Mouse (Mus musculus) lung, postnatal 0 days (tissue): ENCODE results near the gene St3gal6. TPM values are rescaled to one million over a fixed set of nuclear protein-coding genes. Genes with fewer than 3 reads are reported as not detected.

Experiments
- ATAC-seq: fragments of 200-750 bp; cut with Nextera tagmentation; 2 replicates; pipeline ENCODE4 v1.8.0; 2017; ENCODE audit warnings: moderate library complexity
- DNase-seq: peaks from one replicate; pipeline ENCODE4 v3.0.0-alpha.2; 2016; ENCODE audit warnings: low spot score
- H3K27ac ChIP-seq: fragments of 300-500 bp; sonication (generic); 2 replicates; pipeline ENCODE4 v1.5.1; 2014; ENCODE audit warnings: antibody characterized with exemption, mild to moderate bottlenecking, low read length, mixed read lengths
- H3K27me3 ChIP-seq: fragments of 300-500 bp; sonication (generic); replicated peaks from 2 replicates; pipeline ENCODE4 v1.6.1; 2014; ENCODE audit warnings: low read length, mixed read lengths; ENCODE audit not compliant: insufficient read depth
- H3K36me3 ChIP-seq: fragments of 300-500 bp; sonication (generic); 2 replicates; pipeline ENCODE4 v1.6.1; 2014; ENCODE audit warnings: low read length, mixed read lengths; ENCODE audit not compliant: insufficient read depth
- H3K4me1 ChIP-seq: fragments of 300-500 bp; sonication (generic); 2 replicates; pipeline ENCODE4 v1.6.1; 2014; ENCODE audit warnings: antibody characterized with exemption, low read depth, low read length, mixed read lengths; ENCODE audit not compliant: insufficient read depth
- H3K4me2 ChIP-seq: fragments of 300-500 bp; sonication (generic); replicated peaks from 2 replicates; pipeline ENCODE4 v1.6.1; 2014; ENCODE audit warnings: low read depth, mild to moderate bottlenecking, low read length, moderate library complexity, mixed read lengths
- H3K4me3 ChIP-seq: fragments of 300-500 bp; sonication (generic); 2 replicates; pipeline ENCODE4 v1.5.1; 2014; ENCODE audit warnings: low read depth, low read length
- H3K9ac ChIP-seq: fragments of 300-500 bp; sonication (generic); replicated peaks from 2 replicates; pipeline ENCODE4 v1.6.1; 2014; ENCODE audit warnings: low read depth, mild to moderate bottlenecking
- H3K9me3 ChIP-seq: fragments of 300-500 bp; sonication (generic); 2 replicates; pipeline ENCODE4 v1.6.1; 2016; ENCODE audit warnings: low read length, mixed read lengths
- CTCF ChIP-seq: IDR thresholded peaks from 2 replicates; pipeline ENCODE4 v1.5.1; 2016; ENCODE audit warnings: antibody characterized with exemption, mild to moderate bottlenecking
- EP300 ChIP-seq: IDR thresholded peaks from 2 replicates; pipeline ENCODE4 v1.6.1; 2016; ENCODE audit warnings: antibody characterized with exemption, mild to moderate bottlenecking, control low read depth
- whole genome bisulfite sequencing: fragments of 180-500 bp; shearing (Covaris S2); extraction: QIAGEN DNeasy Blood & Tissue Kit; methylation state at CpG from one replicate; pipeline ENCODE4 v1.1.7; 2014; 5-methylcytosine and 5-hydroxymethylcytosine counted together
- polyA plus RNA-seq: library from polyadenylated mRNA; unstranded; fragments of >200 nt; fragmentation: Nextera tagmentation; extraction: Ambion mirVana; gene quantifications from 2 replicates; pipeline ENCODE4 v1.2.1, GENCODE M21; 2015

St3gal6 gene
- polyA plus RNA-seq, 1 experiment from 2014 or later: 56.0 TPM

- H3K27me3 ChIP-seq: no peaks in the 10 kb centered on the region
- no peak overlapping the region for H3K4me2 ChIP-seq
- WGBS: 66% methylated on average over 5 of the region's 5 CpGs
- H3K36me3 ChIP-seq: no peaks in the 10 kb centered on the region
- H3K4me3 ChIP-seq: no peak overlapping the region
- no peaks in the 10 kb centered on the region for H3K4me1 ChIP-seq
- ATAC-seq (no peak), DNase-seq (no peak)
- no peak for TF ChIP-seq CTCF
- TF ChIP-seq EP300: no peak
- no peak overlapping the region for H3K27ac ChIP-seq
- H3K9ac ChIP-seq: no peak overlapping the region
- no peaks in the 10 kb centered on the region for H3K9me3 ChIP-seq
Measured at GRCm38 (mm10) chr16:58533742-58534141, 9.7 kb upstream of the St3gal6 start.

- DNase-seq: no peak
- Histone ChIP-seq H3K4me2 (no peak overlapping the region), H3K27ac (no peak overlapping the region), H3K27me3 (no peaks in the 10 kb centered on the region), H3K9me3 (no peaks in the 10 kb centered on the region), H3K9ac (no peak overlapping the region), H3K4me1 (no peaks in the 10 kb centered on the region), H3K36me3 (no peaks in the 10 kb centered on the region), H3K4me3 (no peak overlapping the region)
- ATAC-seq: no peak
- 84% methylated on average over 2 of the region's 2 CpGs for WGBS
- no peak for TF ChIP-seq CTCF
- no peak for TF ChIP-seq EP300
Measured at GRCm38 (mm10) chr16:58533254-58533653, 9.2 kb upstream of the St3gal6 start.

GRCm38 (mm10) chr16:58532511-58532910 is 8.5 kb upstream of the St3gal6 start:
- H3K36me3 ChIP-seq: no peaks in the 10 kb centered on the region
- 82% methylated on average over 3 of the region's 3 CpGs for WGBS
- no peak overlapping the region for H3K4me3 ChIP-seq
- H3K4me1 ChIP-seq: no peaks in the 10 kb centered on the region
- ATAC-seq (no peak), DNase-seq (no peak)
- H3K4me2 ChIP-seq: no peak overlapping the region
- H3K27me3 ChIP-seq: no peaks in the 10 kb centered on the region
- no peak overlapping the region for H3K9ac ChIP-seq
- no peaks in the 10 kb centered on the region for H3K9me3 ChIP-seq
- TF ChIP-seq CTCF (no peak), EP300 (no peak)
- no peak overlapping the region for H3K27ac ChIP-seq

GRCm38 (mm10) chr16:58527817-58528216 is 3.8 kb upstream of the St3gal6 start:
- Histone ChIP-seq H3K4me3 (no peak overlapping the region), H3K4me1 (no peaks in the 10 kb centered on the region), H3K4me2 (no peak overlapping the region), H3K9me3 (no peaks in the 10 kb centered on the region), H3K27me3 (no peaks in the 10 kb centered on the region), H3K36me3 (no peaks in the 10 kb centered on the region), H3K9ac (no peak overlapping the region), H3K27ac (no peak overlapping the region)
- no peak for DNase-seq
- no peak for ATAC-seq
- 70% methylated on average over 5 of the region's 5 CpGs for WGBS
- TF ChIP-seq EP300 (no peak), CTCF (no peak)

- TF ChIP-seq CTCF (no peak), EP300 (no peak)
- Histone ChIP-seq H3K36me3 (no peaks in the 10 kb centered on the region), H3K9me3 (no peaks in the 10 kb centered on the region), H3K4me1 (no peaks in the 10 kb centered on the region), H3K27ac (no peak overlapping the region), H3K9ac (no peak overlapping the region), H3K4me3 (no peak overlapping the region), H3K4me2 (no peak overlapping the region), H3K27me3 (no peaks in the 10 kb centered on the region)
- WGBS: 64% methylated on average over 6 of the region's 6 CpGs
- DNase-seq (no peak), ATAC-seq (no peak)
Measured at GRCm38 (mm10) chr16:58526729-58527128, 2.7 kb upstream of the St3gal6 start.

GRCm38 (mm10) chr16:58525832-58526231 is 1.8 kb upstream of the St3gal6 start:
- no peak overlapping the region for H3K4me2 ChIP-seq
- no peak for DNase-seq
- no peak overlapping the region for H3K4me3 ChIP-seq
- H3K27ac ChIP-seq: no peak overlapping the region
- no peaks in the 10 kb centered on the region for H3K27me3 ChIP-seq
- H3K9me3 ChIP-seq: no peaks in the 10 kb centered on the region
- no peaks in the 10 kb centered on the region for H3K4me1 ChIP-seq
- H3K9ac ChIP-seq: no peak overlapping the region
- TF ChIP-seq EP300: no peak
- no peak for TF ChIP-seq CTCF
- H3K36me3 ChIP-seq: no peaks in the 10 kb centered on the region
- ATAC-seq: no peak
